Mouse (Mus musculus) layer of hippocampus, postnatal 14 days (tissue): ENCODE results near the gene Pla2g7. TPM values are rescaled to one million over a fixed set of nuclear protein-coding genes. Genes with fewer than 3 reads are reported as not detected.

ENCODE experiments used
- DNase-seq, 2 experiments: peaks; one replicate each; pipeline ENCODE4 v3.0.0; 2021 to 2022; ENCODE audit warnings: low spot score in 2 of 2, mixed read lengths in 1 of 2
- total RNA-seq, 2 experiments: library from RNA; stranded (reverse); gene quantifications; 2 replicates each; pipeline ENCODE4 v1.2.3; 2021

The Pla2g7 gene
- total RNA-seq, 2 experiments from 2014 or later: 90.7 to 93.7 TPM

DNA sequence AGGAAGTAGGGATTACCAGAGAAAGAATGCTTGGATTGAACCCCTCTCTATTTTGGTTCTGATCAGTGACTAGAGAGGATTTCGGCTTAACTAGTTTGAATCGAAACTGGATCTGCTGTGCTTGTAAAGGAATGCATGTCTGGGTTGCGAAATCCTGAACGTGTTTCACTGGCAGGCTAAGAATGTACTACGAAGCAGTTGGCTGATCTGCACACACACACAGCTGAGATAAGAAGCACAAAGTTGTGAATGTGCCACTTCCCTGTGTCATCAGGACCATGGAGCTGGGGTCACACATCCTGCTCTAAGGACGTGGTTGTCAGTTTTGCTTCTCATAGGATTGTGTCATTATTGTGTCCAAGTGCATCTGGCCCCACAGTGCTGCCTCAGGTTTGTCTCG, 76.5 kb downstream of the Pla2g7 start:
- DNase-seq: no peak

DNA sequence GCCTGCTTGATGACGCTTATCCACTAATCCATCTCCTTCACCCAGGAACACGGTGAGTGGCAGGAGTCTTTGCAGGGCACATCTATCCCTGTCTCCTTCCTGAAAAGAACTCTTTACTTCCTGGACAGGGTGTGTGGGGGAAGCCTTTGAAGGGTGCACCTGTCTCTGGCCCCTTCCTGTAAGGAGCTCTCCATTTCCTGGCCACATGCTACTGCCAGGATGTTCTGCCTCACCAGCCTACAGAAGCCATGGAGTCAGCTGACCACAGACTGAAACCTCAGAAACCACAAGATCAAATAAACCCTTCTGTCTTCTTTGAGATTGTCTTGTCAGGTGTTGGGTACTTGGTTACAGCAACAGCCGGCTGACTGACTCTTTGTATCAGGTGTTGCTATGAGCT, 77.2 kb downstream of the Pla2g7 start:
- no peak for DNase-seq

- DNase-seq: no peak
These were observed 79.0 kb downstream of the Pla2g7 start for GRCm38 (mm10) chr17:43646925-43647324.

GRCm38 (mm10) chr17:43649641-43650436, 81.9 kb downstream of the Pla2g7 start:
- DNase-seq: no peak

DNA sequence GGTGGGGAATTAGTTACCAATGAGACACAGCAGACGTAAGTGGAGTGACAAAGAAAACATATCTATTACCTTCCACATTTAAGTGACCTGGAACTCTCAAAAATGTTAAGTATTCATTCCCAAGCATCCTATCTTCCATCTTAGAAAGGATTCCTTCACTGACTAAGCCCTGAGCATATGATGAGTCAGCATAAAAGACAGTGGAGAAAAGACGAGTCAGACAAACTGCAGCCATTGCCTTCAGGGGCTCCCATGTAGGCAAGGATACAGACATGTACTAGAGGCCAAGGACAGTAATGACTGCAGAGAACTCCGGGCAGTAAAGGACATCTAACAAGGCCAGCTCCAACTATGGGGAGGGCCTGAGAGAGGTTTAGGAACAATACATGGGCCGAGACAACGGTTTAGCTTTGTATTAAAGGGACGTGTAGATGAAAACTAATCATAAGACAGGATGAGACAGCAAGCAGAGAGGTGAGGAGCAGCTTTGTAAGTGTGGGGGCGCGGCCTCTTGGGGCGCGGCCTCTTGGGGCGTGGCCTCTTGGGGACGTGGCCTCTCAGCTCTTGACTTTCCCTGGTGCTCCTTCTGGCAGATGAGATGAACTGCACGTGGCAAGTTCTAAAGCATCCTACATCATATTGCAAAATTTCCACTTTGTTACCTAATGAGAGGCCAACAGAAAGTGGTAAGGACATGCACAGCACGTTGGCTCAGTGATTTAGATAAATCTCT, 83.6 kb downstream of the Pla2g7 start:
- no peak for DNase-seq

Other genes with a start within 250 kb of the Pla2g7 start
- gene Adgrf5, start 207.6 kb upstream of the Pla2g7 start, total RNA-seq: 10 to 100 TPM; 31.2 to 34.1 TPM
- not detected for gene Mep1a, start 65.3 kb upstream of the Pla2g7 start, total RNA-seq
- under 1 TPM in 1 of 2 experiments, not detected in 1; 0.51 TPM for gene Ankrd66, start 24.5 kb upstream of the Pla2g7 start, total RNA-seq
- under 1 TPM; 0.38 to 0.55 TPM for gene Tdrd6, start 62.2 kb downstream of the Pla2g7 start, total RNA-seq
- gene Slc25a27, start 99.1 kb downstream of the Pla2g7 start, total RNA-seq: 10 to 100 TPM; 30.3 to 34.8 TPM
- 1 to 10 TPM in 1 of 2 experiments, under 1 TPM in 1; 0.99 to 1.6 TPM for gene Cyp39a1, start 99.3 kb downstream of the Pla2g7 start, total RNA-seq
- gene Rcan2, start 233.3 kb downstream of the Pla2g7 start, total RNA-seq: 10 to 100 TPM; 46.3 to 47.4 TPM